Mouse (Mus musculus) forebrain, embryonic 11.5 days (tissue): Measurements from ENCODE around the gene BC049715. TPM values are rescaled to one million over a fixed set of nuclear protein-coding genes. Genes with fewer than 3 reads are reported as not detected.

Experiments used
- ATAC-seq: fragments of 200-750 bp; cut with Nextera tagmentation; replicated peaks from 2 replicates; pipeline ENCODE4 v1.8.0; 2017; ENCODE audit warnings: moderate TSS enrichment; ENCODE audit not compliant: low FRiP score
- DNase-seq: peaks from one replicate; pipeline ENCODE4 v3.0.0-alpha.2; 2017; ENCODE audit warnings: low spot score
- H3K27ac ChIP-seq: fragments of 300-500 bp; sonication (generic); 2 replicates; pipeline ENCODE4 v1.5.1; 2014; ENCODE audit warnings: low read depth, low read length
- H3K27me3 ChIP-seq: fragments of 300-500 bp; sonication (generic); 2 replicates; pipeline ENCODE4 v1.6.1; 2014; ENCODE audit warnings: mild to moderate bottlenecking, low read length, mixed read lengths; ENCODE audit not compliant: control insufficient read depth, insufficient read depth
- H3K36me3 ChIP-seq: fragments of 300-500 bp; sonication (generic); 2 replicates; pipeline ENCODE4 v1.6.1; 2014; ENCODE audit warnings: mild to moderate bottlenecking, low read length, moderate library complexity, mixed read lengths; ENCODE audit not compliant: control insufficient read depth, insufficient read depth
- H3K4me1 ChIP-seq: fragments of 300-500 bp; sonication (generic); replicated peaks from 2 replicates; pipeline ENCODE4 v1.6.1; 2014; ENCODE audit warnings: low read length, mixed read lengths; ENCODE audit not compliant: control insufficient read depth, insufficient read depth
- H3K4me2 ChIP-seq: fragments of 300-500 bp; sonication (generic); 2 replicates; pipeline ENCODE4 v1.6.1; 2014; ENCODE audit warnings: low read depth, mild to moderate bottlenecking, low read length, moderate library complexity, mixed read lengths; ENCODE audit not compliant: severe bottlenecking
- H3K4me3 ChIP-seq: fragments of 300-500 bp; sonication (generic); 2 replicates; pipeline ENCODE4 v1.5.1; 2014; ENCODE audit warnings: low read depth, low read length
- H3K9ac ChIP-seq: fragments of 300-500 bp; sonication (generic); 2 replicates; pipeline ENCODE4 v1.6.1; 2014; ENCODE audit warnings: low read length
- H3K9me3 ChIP-seq: fragments of 300-500 bp; sonication (generic); 2 replicates; pipeline ENCODE4 v1.6.1; 2016; ENCODE audit warnings: low read length, mixed read lengths; ENCODE audit not compliant: control insufficient read depth
- WGBS: fragments of 180-500 bp; shearing (Covaris S2); extraction: QIAGEN DNeasy Blood & Tissue Kit; methylation state at CpG from one replicate; pipeline ENCODE4 v1.1.7; 2014; 5-methylcytosine and 5-hydroxymethylcytosine counted together
- polyA plus RNA-seq: library from polyadenylated mRNA; unstranded; fragments of >200 nt; fragmentation: Nextera tagmentation; extraction: Ambion mirVana; gene quantifications from 2 replicates; pipeline ENCODE4 v1.2.1, GENCODE M21; 2014

BC049715 gene
- polyA plus RNA-seq: 1.6 and 2.0 TPM in 2 replicates

GRCm38 (mm10) chr6:136827516-136827880 lies at the start of gene BC049715:
TSS of gene BC049715 (plus strand) at chr6:136827626.
- Histone ChIP-seq H3K9ac (peak within 1 kb of the TSS; percentile 98), H3K4me3 (peak within 1 kb of the TSS; percentile 96), H3K27me3 (no peaks in the 10 kb centered on the region), H3K36me3 (no peaks in the 10 kb centered on the region; the same call in 1 of the 2 replicates), H3K9me3 (no peaks in the 10 kb centered on the region), H3K4me1 (no peaks in the 10 kb centered on the region; the same call in 1 of the 2 replicates), H3K27ac (0 out of 2 replicates have a peak within 1 kb of the TSS, but pooled peaks have one; percentile 53), H3K4me2 (peak within 1 kb of the TSS; percentile 75)
- DNase-seq (no peak), ATAC-seq (no peak)
- WGBS: under 1% methylated on average over 34 of the region's 34 CpGs

GRCm38 (mm10) chr6:136781377-136781986 lies 45.9 kb upstream of the BC049715 start, which contains the start of gene Gucy2c:
TSS of gene Gucy2c (minus strand) at chr6:136781765.
- H3K27ac ChIP-seq: no peak within 1 kb of the TSS
- H3K4me2 ChIP-seq: no peak within 1 kb of the TSS
- WGBS: 86% methylated on average over 20 of the region's 20 CpGs
- H3K9ac ChIP-seq: no peak within 1 kb of the TSS
- DNase-seq (no peak), ATAC-seq (no peak)
- no peaks in the 10 kb centered on the region for H3K36me3 ChIP-seq
- no peaks in the 10 kb centered on the region for H3K4me1 ChIP-seq
- H3K27me3 ChIP-seq: no peaks in the 10 kb centered on the region
- no peak within 1 kb of the TSS for H3K4me3 ChIP-seq
- H3K9me3 ChIP-seq: no peaks in the 10 kb centered on the region

- no peaks in the 10 kb centered on the region for H3K27me3 ChIP-seq
- ATAC-seq (no peak), DNase-seq (no peak)
- H3K36me3 ChIP-seq: no peaks in the 10 kb centered on the region
- no peak overlapping the region for H3K4me2 ChIP-seq
- H3K9me3 ChIP-seq: no peaks in the 10 kb centered on the region
- no peaks in the 10 kb centered on the region for H3K4me1 ChIP-seq
- no peak overlapping the region for H3K4me3 ChIP-seq
- 82% methylated on average over 12 of the region's 12 CpGs for WGBS
- H3K9ac ChIP-seq: no peak overlapping the region
- no peak overlapping the region for H3K27ac ChIP-seq
These were observed 45.3 kb upstream of the BC049715 start for GRCm38 (mm10) chr6:136782146-136782545.

GRCm38 (mm10) chr6:136782761-136783160 lies 44.7 kb upstream of the BC049715 start:
- H3K9me3 ChIP-seq: no peaks in the 10 kb centered on the region
- no peaks in the 10 kb centered on the region for H3K36me3 ChIP-seq
- H3K27ac ChIP-seq: no peak overlapping the region
- 84% methylated on average over 9 of the region's 9 CpGs for WGBS
- H3K4me2 ChIP-seq: no peak overlapping the region
- DNase-seq (no peak), ATAC-seq (no peak)
- H3K9ac ChIP-seq: no peak overlapping the region
- H3K4me3 ChIP-seq: no peak overlapping the region
- no peaks in the 10 kb centered on the region for H3K27me3 ChIP-seq
- no peaks in the 10 kb centered on the region for H3K4me1 ChIP-seq

GRCm38 (mm10) chr6:136789391-136789971 lies 37.9 kb upstream of the BC049715 start:
- ATAC-seq: no peak
- WGBS: 80% methylated on average over 5 of the region's 5 CpGs

GRCm38 (mm10) chr6:136792884-136793758 lies 34.3 kb upstream of the BC049715 start:
- WGBS: 31% methylated on average over 16 of the region's 16 CpGs

More at GRCm38 (mm10) chr6:136789391-136789971, 37.9 kb upstream of the BC049715 start:
- Histone ChIP-seq H3K9me3 (no peaks in the 10 kb centered on the region), H3K4me2 (no peak overlapping the region), H3K4me1 (peaks cover 3% of the 10 kb centered on the region; the same call in 1 of the 2 replicates), H3K27me3 (no peaks in the 10 kb centered on the region; the same call in 1 of the 2 replicates), H3K36me3 (no peaks in the 10 kb centered on the region), H3K9ac (no peak overlapping the region), H3K27ac (no peak overlapping the region), H3K4me3 (no peak overlapping the region)
- DNase-seq: no peak

GRCm38 (mm10) chr6:136793831-136794525 lies 33.4 kb upstream of the BC049715 start:
- H3K27ac ChIP-seq: no peak overlapping the region
- H3K9ac ChIP-seq: peak overlapping the region; percentile 41
- no peaks in the 10 kb centered on the region for H3K36me3 ChIP-seq
- no peaks in the 10 kb centered on the region; the same call in 1 of the 2 replicates for H3K27me3 ChIP-seq
- peak overlapping the region; percentile 63 for H3K4me2 ChIP-seq
- no peak for DNase-seq
- H3K4me3 ChIP-seq: peak overlapping the region; percentile 28
- no peaks in the 10 kb centered on the region for H3K9me3 ChIP-seq
- peaks cover 3% of the 10 kb centered on the region; the same call in 1 of the 2 replicates for H3K4me1 ChIP-seq
- under 1% methylated on average over 24 of the region's 24 CpGs for WGBS
- peak; percentile 49; the same call in 1 of the 2 replicates for ATAC-seq

More at GRCm38 (mm10) chr6:136792884-136793758, 34.3 kb upstream of the BC049715 start:
- H3K4me2 ChIP-seq: peak overlapping the region; percentile 63
- no peaks in the 10 kb centered on the region for H3K9me3 ChIP-seq
- no peak overlapping the region for H3K27ac ChIP-seq
- peak; percentile 34; the same call in 1 of the 2 replicates for ATAC-seq
- no peaks in the 10 kb centered on the region; the same call in 1 of the 2 replicates for H3K27me3 ChIP-seq
- H3K9ac ChIP-seq: peak overlapping the region; percentile 41
- no peak for DNase-seq
- H3K4me1 ChIP-seq: peaks cover 3% of the 10 kb centered on the region; the same call in 1 of the 2 replicates
- no peaks in the 10 kb centered on the region for H3K36me3 ChIP-seq
- H3K4me3 ChIP-seq: peak overlapping the region; percentile 28

- no peak overlapping the region for H3K4me3 ChIP-seq
- H3K27ac ChIP-seq: no peak overlapping the region
- 68% methylated on average over 1 of the region's 1 CpGs for WGBS
- H3K36me3 ChIP-seq: no peaks in the 10 kb centered on the region
- H3K9ac ChIP-seq: no peak overlapping the region
- ATAC-seq (no peak), DNase-seq (no peak)
- H3K4me1 ChIP-seq: peaks cover 3% of the 10 kb centered on the region; the same call in 1 of the 2 replicates
- H3K27me3 ChIP-seq: no peaks in the 10 kb centered on the region; the same call in 1 of the 2 replicates
- H3K9me3 ChIP-seq: no peaks in the 10 kb centered on the region
- no peak overlapping the region for H3K4me2 ChIP-seq
These were observed 32.3 kb upstream of the BC049715 start for GRCm38 (mm10) chr6:136795110-136795509.
